Mouse (Mus musculus): ENCODE results near the gene Ugt1a1.

- no peak for TF ChIP-seq POLR2A (IDR thresholded peaks at IDR 0.05; ENCODE audit: low read depth, low read length)
- TF ChIP-seq CHD1 (IDR thresholded peaks at IDR 0.05; ENCODE audit: low read depth, low read length): no peak
- no peak for TF ChIP-seq CTCF (conservative IDR thresholded peaks at IDR 0.05 in 1 of 2, IDR thresholded peaks at IDR 0.05 in 1 of 2; ENCODE audit: low read depth in 2 of 2, low read length in 2 of 2)
- TF ChIP-seq RAD21 (IDR thresholded peaks at IDR 0.05; ENCODE audit: low read depth, low read length): no peak
- TF ChIP-seq SIN3A (IDR thresholded peaks at IDR 0.05; ENCODE audit: low read length): no peak
- no peak for TF ChIP-seq TCF12 (IDR thresholded peaks at IDR 0.05; ENCODE audit: low read depth, low read length)
- TF ChIP-seq MAFK (IDR thresholded peaks at IDR 0.05; ENCODE audit: insufficient replicate concordance, low read length): no peak
- no peak for TF ChIP-seq UBTF (IDR thresholded peaks at IDR 0.05; ENCODE audit: low read depth, low read length)
Measured at GRCm38 (mm10) chr1:88238771-88239170, 27.0 kb downstream of the Ugt1a1 start.

All from CH12.LX (cell line).